Mouse (Mus musculus) intestine, embryonic 15.5 days (tissue): ENCODE data around the gene Efnb2. TPM values are rescaled to one million over a fixed set of nuclear protein-coding genes. Genes with fewer than 3 reads are reported as not detected.

ENCODE experiments used
- ATAC-seq: fragments of 200-750 bp; cut with Nextera tagmentation; 2 replicates; pipeline ENCODE4 v1.8.0; 2017; ENCODE audit warnings: moderate TSS enrichment, moderate library complexity
- H3K27ac ChIP-seq: fragments of 300-500 bp; sonication (generic); 2 replicates; pipeline ENCODE4 v1.5.1; 2015; ENCODE audit warnings: mild to moderate bottlenecking, inconsistent platforms
- H3K27me3 ChIP-seq: fragments of 300-500 bp; sonication (generic); replicated peaks from 2 replicates; pipeline ENCODE4 v1.6.1; 2015; ENCODE audit warnings: inconsistent platforms
- H3K36me3 ChIP-seq: fragments of 300-500 bp; sonication (generic); 2 replicates; pipeline ENCODE4 v1.6.1; 2015; ENCODE audit warnings: inconsistent platforms
- H3K4me1 ChIP-seq: fragments of 300-500 bp; sonication (generic); replicated peaks from 2 replicates; pipeline ENCODE4 v1.6.1; 2015; ENCODE audit warnings: inconsistent platforms
- H3K4me2 ChIP-seq: fragments of 300-500 bp; sonication (generic); replicated peaks from 2 replicates; pipeline ENCODE4 v1.6.1; 2015; ENCODE audit warnings: mild to moderate bottlenecking, inconsistent platforms
- H3K4me3 ChIP-seq: fragments of 300-500 bp; sonication (generic); replicated peaks from 2 replicates; pipeline ENCODE4 v1.5.1; 2015; ENCODE audit warnings: inconsistent platforms
- H3K9ac ChIP-seq: fragments of 300-500 bp; sonication (generic); 2 replicates; pipeline ENCODE4 v1.6.1; 2015; ENCODE audit warnings: inconsistent platforms
- H3K9me3 ChIP-seq: fragments of 300-500 bp; sonication (generic); 2 replicates; pipeline ENCODE4 v1.6.1; 2016; ENCODE audit warnings: inconsistent platforms
- WGBS: fragments of 180-500 bp; shearing (Covaris S2); methylation state at CpG from one replicate; pipeline ENCODE4 v1.1.7; 2015; 5-methylcytosine and 5-hydroxymethylcytosine counted together
- polyA plus RNA-seq: library from polyadenylated mRNA; unstranded; fragments of >200 nt; fragmentation: Nextera tagmentation; extraction: Ambion mirVana; gene quantifications from 2 replicates; pipeline ENCODE4 v1.2.1, GENCODE M21; 2015

The Efnb2 gene
- polyA plus RNA-seq, 1 experiment from 2014 or later = 14.1 TPM

DNA sequence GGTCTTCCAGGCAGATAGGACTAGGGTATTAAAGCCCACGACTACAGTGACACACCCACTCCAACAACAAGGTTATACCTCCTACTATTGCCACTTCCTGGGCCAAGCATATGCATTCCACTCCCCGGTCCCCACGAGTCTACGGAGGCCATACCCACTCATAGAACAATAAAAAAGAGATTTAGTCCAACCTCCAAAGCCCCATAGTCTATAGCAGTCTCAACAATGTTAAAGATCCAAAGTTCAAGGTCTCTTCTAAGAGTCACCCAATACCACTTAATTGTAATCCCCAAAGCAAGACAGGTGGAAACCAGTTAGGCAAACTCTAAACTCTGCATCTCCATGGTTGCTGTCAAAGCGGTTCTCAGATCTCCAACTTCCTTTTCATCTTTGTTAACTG, 13.8 kb upstream of the Efnb2 start:
- Histone ChIP-seq H3K9ac (no peak overlapping the region), H3K36me3 (peaks cover 20% of the 10 kb centered on the region), H3K4me3 (no peak overlapping the region), H3K27me3 (no peaks in the 10 kb centered on the region), H3K27ac (no peak overlapping the region), H3K4me1 (no peaks in the 10 kb centered on the region), H3K4me2 (no peak overlapping the region), H3K9me3 (no peaks in the 10 kb centered on the region)
- ATAC-seq = peak; percentile 55; the same call in 1 of the 2 replicates
- 70% methylated on average over 5 of the region's 5 CpGs for WGBS

DNA sequence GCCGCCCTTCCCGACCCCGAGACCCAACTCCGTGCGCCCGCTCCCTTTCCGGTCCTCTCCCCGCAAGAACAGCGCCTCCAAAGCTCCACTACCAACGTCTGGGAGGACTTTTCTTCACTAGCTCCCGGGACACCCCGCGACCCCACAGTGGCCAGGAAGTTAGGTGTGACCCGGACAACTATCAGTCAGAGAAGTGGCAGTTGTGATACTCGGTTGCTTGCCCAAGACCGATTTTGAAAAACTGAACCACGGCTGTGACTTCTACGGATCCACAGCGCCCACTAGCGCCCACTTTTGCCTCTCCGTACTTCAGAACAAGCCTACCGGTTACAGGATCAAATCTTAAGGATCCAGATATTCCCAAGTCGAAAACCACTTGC, 707 bp upstream of the Efnb2 start:
- Histone ChIP-seq H3K4me1 (peaks cover 10% of the 10 kb centered on the region; the same call in 1 of the 2 replicates), H3K4me2 (peak overlapping the region; percentile 82), H3K27ac (peak overlapping the region; percentile 74), H3K27me3 (no peaks in the 10 kb centered on the region), H3K4me3 (peak overlapping the region; percentile 91), H3K9ac (peak overlapping the region; percentile 47), H3K9me3 (no peaks in the 10 kb centered on the region), H3K36me3 (no peaks in the 10 kb centered on the region)
- WGBS = under 1% methylated on average over 23 of the region's 23 CpGs
- ATAC-seq = peak; percentile 48

DNA sequence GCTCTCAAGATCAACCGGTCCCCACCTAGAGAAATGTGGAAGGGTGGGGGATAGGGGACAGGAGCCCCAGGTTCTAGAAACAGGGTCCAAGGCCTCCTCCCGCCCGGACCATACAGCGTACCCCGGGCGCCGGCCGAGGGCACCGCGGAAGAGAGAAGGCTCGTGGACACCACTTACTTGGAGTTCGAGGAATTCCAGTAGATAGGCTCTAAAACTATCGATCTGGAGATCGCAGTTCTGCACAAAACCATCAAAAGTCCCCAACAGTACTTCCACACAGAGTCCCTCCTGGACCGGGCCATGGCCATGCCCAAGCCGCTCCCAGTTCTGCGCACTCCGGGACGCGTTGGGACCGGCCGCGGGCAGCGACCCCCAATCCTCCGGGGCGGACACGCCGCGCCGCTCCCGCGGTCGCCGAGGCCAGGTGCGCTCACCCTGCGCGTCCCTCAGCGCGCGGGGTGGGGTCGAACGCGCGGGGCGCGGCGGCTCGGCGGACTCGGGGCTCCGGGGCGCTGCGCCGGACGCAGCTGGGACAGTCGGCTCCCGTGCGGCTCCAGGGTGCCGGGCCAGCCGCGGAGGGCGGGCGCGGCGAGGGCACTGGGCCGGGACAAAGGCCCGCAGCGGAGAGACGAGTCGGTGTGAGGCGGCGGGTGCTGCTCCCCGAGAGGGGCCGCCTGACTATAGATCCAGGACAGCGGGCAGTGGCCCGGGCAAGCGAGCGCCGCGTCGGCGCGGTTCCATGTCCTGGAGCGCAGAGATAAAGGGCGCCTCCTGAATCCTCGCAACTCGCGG, 539 bp downstream of the Efnb2 start:
- under 1% methylated on average over 87 of the region's 88 CpGs for WGBS
- peak overlapping the region; percentile 77 for H3K27ac ChIP-seq
- H3K36me3 ChIP-seq = no peaks in the 10 kb centered on the region
- H3K9me3 ChIP-seq = no peaks in the 10 kb centered on the region
- H3K4me1 ChIP-seq = peaks cover 11% of the 10 kb centered on the region; the same call in 1 of the 2 replicates
- H3K27me3 ChIP-seq = no peaks in the 10 kb centered on the region
- H3K4me3 ChIP-seq = peak overlapping the region; percentile 91
- peak overlapping the region; percentile 82 for H3K4me2 ChIP-seq
- H3K9ac ChIP-seq = peak overlapping the region; percentile 88
- peak; percentile 57 for ATAC-seq

DNA sequence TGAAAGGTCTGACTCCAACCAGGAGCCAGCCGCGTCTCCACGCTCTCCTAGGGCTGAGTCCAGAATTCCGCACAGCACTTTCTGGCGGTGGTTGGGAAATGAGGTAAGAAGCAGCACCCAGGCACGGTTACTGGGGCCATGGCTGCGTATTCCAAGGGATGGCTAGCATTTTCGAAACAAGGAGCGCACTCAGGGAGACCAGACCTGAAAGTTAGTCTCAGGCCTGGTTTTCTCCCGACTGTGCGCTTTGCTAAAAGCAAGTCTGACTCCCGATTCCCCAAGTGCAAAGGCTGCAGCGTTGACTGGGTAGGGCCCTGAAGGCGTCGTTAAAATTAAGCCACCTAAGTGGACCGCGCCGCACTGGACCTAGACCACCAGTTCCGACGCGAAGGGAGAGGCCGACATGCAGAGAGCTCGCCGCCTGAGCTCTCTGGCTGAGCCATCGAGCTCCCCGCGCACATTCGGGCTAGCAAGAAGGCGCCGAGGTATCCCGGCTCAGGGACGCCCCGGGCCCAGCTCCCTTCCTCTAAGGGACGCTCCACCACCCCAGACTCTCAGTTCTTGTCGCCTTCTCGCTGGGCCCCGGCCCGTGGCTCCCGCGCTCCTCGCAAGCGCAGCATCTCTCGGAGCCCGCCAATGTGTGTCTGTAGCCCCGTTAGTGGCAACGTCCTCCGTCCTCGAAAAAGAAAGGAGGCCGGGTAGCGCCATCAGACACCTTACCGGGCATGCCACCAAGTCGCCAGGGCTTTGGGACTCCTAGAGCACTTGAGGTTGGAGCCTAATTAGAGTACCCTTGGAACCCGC, 1.3 kb downstream of the Efnb2 start:
- ATAC-seq = no peak
- Histone ChIP-seq H3K4me3 (peak overlapping the region; percentile 91), H3K9ac (peak overlapping the region; percentile 88), H3K27ac (peak overlapping the region; percentile 77), H3K4me1 (peaks cover 11% of the 10 kb centered on the region; the same call in 1 of the 2 replicates), H3K27me3 (no peaks in the 10 kb centered on the region), H3K36me3 (no peaks in the 10 kb centered on the region), H3K9me3 (no peaks in the 10 kb centered on the region), H3K4me2 (peak overlapping the region; percentile 82)
- 1% methylated on average over 53 of the region's 53 CpGs for WGBS

DNA sequence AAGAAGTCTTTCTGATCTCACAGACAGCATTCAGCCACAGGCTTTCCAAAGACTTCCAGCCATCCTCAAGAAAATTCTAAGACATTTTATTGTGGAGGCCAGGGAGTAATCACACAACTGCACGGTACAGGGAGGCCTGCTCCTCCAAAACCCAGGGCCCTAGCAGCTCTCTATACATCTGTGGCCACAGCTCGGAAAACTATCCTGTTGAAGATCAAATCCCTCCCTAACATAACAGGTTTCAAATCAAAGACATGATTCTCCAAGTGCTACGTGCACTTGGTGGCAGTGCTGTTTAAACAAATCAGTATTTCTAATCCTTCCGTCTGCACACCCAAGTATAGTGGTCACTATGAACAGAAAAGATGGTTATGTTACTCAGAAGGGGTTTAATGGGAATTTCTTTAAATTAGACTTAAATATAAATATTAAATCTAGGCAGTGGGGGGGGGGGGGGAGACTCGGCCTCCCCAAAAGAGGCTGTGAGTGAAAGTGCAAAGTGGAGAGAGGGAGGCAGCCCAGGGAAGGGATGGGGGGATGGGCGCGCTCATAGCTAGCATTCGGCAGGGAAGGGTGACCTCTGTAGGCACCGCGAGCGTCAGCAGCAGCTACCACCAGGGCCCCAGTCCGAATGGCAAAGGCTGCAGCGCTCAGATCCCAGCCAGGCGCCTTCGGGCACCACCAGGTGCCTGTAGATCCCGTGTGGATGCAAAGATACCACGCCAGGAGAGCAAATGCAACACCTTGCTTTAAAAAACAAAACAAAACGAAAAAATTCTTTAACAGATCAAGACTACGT, 2.4 kb downstream of the Efnb2 start:
- no peaks in the 10 kb centered on the region for H3K36me3 ChIP-seq
- peak overlapping the region; percentile 91 for H3K4me3 ChIP-seq
- peaks cover 11% of the 10 kb centered on the region; the same call in 1 of the 2 replicates for H3K4me1 ChIP-seq
- no peaks in the 10 kb centered on the region for H3K27me3 ChIP-seq
- 5% methylated on average over 19 of the region's 19 CpGs for WGBS
- H3K9me3 ChIP-seq = no peaks in the 10 kb centered on the region
- peak; percentile 50 for ATAC-seq
- peak overlapping the region; percentile 82 for H3K4me2 ChIP-seq
- H3K27ac ChIP-seq = 0 out of 2 replicates have a peak overlapping the region, but pooled peaks have one; percentile 10
- H3K9ac ChIP-seq = peak overlapping the region; percentile 31

DNA sequence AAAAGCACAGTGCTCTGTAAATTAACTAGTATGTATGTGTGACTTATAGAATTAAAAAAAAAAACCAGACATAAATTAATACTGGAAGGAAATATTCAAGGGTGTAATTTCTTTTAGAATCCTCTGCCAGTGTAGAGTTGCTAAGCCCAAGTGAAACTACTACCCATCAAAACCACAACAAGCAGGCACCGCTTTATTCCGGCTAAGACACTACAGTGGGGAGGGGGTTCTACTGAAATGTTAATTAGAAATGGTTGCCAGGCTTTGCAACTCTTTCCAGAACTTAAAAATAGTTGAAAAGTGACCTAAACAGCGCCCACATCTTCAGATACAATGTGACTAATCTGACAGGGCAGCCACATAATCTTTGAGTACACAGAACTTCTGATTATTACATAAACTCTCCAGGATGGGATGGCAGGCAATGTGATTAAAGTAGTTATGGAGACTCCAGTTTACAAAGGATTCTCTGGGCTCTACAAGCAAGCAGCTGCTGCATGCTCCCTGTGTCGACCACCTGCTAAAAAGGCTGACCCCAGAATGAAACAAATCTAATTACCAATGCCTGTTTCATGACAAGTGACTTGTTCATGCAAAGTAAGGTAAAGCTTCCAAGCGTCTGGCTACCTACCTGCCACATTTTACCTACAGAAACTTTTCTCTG, 3.2 kb downstream of the Efnb2 start:
- no peak for ATAC-seq
- H3K4me2 ChIP-seq = peak overlapping the region; percentile 82
- H3K27ac ChIP-seq = no peak overlapping the region
- H3K36me3 ChIP-seq = no peaks in the 10 kb centered on the region
- H3K9me3 ChIP-seq = no peaks in the 10 kb centered on the region
- no peaks in the 10 kb centered on the region for H3K27me3 ChIP-seq
- H3K4me3 ChIP-seq = peak overlapping the region; percentile 91
- peak overlapping the region; percentile 14; the same call in 1 of the 2 replicates for H3K9ac ChIP-seq
- H3K4me1 ChIP-seq = peaks cover 13% of the 10 kb centered on the region
- WGBS = 38% methylated on average over 5 of the region's 5 CpGs

DNA sequence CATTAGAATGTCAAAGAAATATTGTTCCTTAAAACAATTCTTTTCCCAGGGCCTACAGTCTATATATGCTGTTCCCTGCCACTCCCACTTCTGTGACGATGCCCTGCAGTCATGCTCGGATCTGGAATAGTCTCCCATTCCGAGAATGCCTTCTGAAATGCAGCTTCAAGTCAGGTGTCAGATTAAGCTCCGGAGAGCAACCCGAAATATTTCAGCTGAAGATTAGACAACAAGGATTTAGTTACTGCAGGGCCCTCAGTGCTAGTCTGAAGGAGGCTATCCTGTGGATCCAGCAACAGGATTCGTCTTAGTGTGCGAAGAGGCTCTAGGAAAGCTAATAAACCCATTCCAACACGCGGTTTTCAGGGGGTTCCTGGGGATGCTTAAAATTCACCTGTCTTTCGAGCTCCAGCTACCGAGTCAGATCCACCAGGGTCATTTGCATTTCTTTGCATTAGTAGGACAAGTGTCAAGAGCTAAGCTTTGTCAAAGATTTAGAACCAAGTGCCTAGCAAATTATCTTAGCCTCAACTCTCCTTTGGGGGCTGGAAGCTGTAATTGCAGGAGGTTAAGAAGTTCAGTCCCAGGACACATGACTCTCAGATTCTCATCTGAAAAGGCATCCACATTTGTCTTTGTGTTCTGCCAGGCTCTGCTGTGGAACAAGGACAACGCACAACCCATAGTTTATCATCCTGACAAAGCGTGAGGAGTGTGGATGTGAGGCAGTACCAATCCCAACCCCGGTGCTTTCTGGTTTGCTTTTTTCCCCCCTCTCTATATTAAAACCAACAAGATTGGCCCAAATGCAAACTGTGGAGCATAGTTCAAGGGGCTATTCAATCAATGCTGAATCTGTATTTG, 4.2 kb downstream of the Efnb2 start:
- peaks cover 13% of the 10 kb centered on the region for H3K4me1 ChIP-seq
- H3K9ac ChIP-seq = no peak overlapping the region
- WGBS = 41% methylated on average over 14 of the region's 14 CpGs
- H3K9me3 ChIP-seq = no peaks in the 10 kb centered on the region
- no peak for ATAC-seq
- no peak overlapping the region for H3K27ac ChIP-seq
- H3K36me3 ChIP-seq = no peaks in the 10 kb centered on the region
- H3K4me3 ChIP-seq = peak overlapping the region; percentile 0
- H3K27me3 ChIP-seq = no peaks in the 10 kb centered on the region
- peak overlapping the region; percentile 82 for H3K4me2 ChIP-seq

DNA sequence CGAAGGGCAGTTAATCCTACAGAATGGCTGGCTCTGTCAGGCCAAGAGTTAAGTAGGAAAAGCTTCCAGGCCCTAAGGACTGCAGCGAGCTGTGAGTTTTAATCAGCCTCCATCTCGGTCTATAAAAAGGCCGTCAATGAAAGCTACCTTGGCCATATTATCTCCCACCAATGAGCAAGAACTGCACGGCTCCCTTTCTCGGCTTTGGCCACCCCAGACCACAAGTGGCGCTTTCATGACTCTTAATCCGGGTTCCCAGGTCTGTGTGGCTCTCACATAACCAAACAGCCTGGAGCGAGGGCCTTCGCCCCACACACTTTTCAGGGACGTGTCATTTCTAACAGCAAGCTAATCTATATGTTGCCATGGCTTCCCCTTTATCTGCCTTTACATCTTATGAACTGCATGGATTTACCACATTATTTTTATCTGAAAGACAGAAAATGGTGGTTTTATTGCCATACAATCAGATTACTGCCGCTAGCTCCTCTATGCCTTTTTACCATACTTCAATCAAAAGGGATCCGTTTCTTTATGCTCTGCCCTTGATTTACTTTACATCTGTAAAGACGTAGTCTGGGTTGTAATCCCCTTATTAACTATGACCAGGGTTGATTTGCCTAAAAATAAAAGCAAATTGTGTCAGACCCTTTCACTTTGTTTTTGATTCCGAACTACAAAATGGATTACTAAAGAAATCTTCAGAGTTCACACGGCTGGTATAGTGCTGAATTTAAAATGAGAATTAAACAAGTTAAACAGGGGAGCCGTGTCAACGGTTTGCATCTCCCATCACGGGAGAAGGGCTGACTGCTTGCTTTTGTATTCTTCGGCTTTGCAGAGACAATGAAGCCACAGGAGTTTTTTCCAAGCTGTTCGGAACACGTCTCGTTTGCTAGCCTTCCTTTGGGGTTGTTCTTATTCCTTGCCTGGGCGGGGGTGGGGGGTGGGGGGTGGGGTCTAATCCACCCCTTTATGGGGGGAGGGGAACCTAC, 5.4 kb downstream of the Efnb2 start:
- Histone ChIP-seq H3K27ac (no peak overlapping the region), H3K4me2 (peak overlapping the region; percentile 82), H3K4me1 (peaks cover 13% of the 10 kb centered on the region), H3K27me3 (no peaks in the 10 kb centered on the region), H3K4me3 (no peak overlapping the region), H3K9me3 (no peaks in the 10 kb centered on the region), H3K9ac (no peak overlapping the region), H3K36me3 (no peaks in the 10 kb centered on the region)
- 54% methylated on average over 24 of the region's 24 CpGs for WGBS
- ATAC-seq = no peak

DNA sequence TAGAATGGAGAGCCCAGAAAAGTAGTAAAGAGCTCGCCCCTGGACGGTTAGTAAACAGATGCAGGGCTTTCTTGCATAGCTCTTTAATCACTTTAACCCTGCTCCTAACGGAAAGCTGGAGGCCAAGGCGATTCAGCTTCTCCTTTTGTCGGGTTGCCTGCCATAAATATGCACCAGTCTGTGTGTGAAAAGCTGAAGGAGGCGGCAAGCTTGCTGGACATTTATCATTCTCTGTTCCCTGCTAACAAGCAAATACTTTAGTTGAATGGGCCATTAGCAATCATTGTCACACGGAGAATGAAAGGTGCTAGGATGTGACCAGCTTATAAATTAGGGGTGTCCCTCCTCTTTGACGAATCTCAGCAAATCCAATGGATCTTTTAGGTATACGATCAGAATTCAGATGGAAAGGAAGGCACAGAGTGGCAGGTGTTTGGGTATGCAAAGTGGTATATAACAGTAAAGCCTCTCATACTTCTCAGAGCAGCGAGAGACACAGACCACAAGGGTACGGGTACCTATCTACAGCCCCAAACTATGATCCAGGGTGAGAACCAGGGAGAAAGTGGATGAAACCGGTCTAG, 7.0 kb downstream of the Efnb2 start:
- 48% methylated on average over 12 of the region's 12 CpGs for WGBS
- Histone ChIP-seq H3K4me1 (peaks cover 16% of the 10 kb centered on the region), H3K4me2 (no peak overlapping the region), H3K9me3 (no peaks in the 10 kb centered on the region), H3K36me3 (no peaks in the 10 kb centered on the region), H3K27ac (no peak overlapping the region), H3K4me3 (no peak overlapping the region), H3K27me3 (no peaks in the 10 kb centered on the region), H3K9ac (no peak overlapping the region)
- ATAC-seq = no peak

DNA sequence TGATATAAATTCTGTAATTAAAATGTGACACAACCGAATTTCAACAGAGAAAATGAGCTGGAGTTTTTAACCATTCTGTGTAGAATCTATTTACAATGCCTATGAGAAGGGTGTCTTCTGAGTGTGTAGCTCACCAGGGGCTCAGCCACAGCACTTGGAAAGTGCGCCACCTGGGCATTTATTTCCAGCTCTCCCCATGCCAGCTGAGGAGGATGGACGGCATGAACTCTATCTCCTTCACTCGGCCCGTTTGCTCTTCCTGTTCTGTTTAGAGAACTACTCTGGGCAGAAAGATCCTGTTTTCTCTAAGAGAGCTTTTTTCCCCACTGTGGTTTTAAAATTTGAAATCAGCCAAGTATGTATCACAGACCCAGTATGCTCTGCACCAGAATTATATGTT, 7.7 kb downstream of the Efnb2 start:
- WGBS = 55% methylated on average over 5 of the region's 5 CpGs
- Histone ChIP-seq H3K4me3 (no peak overlapping the region), H3K4me1 (peaks cover 16% of the 10 kb centered on the region), H3K36me3 (no peaks in the 10 kb centered on the region), H3K9ac (no peak overlapping the region), H3K27ac (no peak overlapping the region), H3K9me3 (no peaks in the 10 kb centered on the region), H3K4me2 (no peak overlapping the region), H3K27me3 (no peaks in the 10 kb centered on the region)
- ATAC-seq = no peak
